Mouse (Mus musculus) right cerebral cortex, postnatal 25 days (tissue): ENCODE results near the gene Il22.
"Not testable (repeated sequence)": the region's sequence is repeated elsewhere in the genome, so short reads cannot be mapped to it uniquely, and the experiment has no call there.

Experiments
- DNase-seq: peaks from one replicate; pipeline ENCODE4 v3.0.0; 2022

The Il22 gene

DNA sequence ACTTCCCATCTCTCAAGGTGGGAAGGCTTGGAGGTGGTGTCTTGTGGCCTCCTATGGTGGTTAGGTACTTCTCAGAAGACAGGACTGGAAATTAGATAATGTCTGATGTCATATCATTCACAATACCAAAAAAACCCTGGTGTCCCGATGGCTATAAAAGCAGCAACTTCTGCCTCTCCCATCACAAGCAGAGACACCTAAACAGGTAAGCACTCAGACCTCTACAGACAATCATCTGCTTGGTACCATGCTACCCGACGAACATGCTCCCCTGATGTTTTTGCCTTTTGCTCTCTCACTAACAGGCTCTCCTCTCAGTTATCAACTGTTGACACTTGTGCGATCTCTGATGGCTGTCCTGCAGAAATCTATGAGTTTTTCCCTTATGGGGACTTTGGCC lies at the start of gene Il22:
Gene Il22 (plus strand): TSS at position 301 of the 400 bp plus-strand sequence.
- no peak for DNase-seq

DNA sequence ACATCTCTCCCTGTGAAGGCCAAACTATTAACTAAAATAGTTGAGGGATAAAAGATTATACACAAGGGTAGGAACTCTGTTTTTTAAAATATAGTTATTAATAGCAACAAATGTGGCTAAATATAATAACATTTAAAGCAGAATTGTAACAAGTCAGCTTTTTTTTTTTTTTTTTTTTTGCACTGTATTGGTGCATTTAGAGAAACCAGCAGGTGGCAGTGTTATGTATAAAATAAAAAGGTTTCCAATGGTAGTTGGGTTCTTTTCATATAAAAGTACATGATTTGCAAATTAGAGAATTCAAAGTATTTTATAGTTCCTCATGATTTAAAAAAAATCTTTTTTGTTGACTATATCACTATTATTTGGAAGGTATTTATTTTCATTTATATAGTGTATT lies 48.8 kb upstream of the Il22 start:
- DNase-seq: no peak

DNA sequence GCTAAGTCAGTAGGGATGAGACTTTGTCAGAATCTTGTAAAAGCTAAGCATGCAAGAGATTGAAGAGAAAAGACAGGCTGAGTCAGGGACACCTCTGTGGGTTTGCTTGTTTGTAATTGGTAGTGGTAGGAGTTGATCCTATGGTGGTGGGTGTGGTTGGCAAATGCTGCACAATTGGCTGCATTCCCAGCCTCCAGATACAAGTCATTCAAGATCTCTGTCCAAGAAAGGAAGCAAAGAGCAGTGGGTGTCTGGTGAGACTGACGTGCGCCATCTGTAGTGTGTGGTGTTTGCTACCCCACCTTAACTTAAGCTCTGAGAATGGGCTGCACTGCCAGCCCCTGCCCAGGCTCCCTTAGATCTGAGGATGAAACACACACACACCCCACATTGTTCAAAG lies 43.6 kb upstream of the Il22 start:
- DNase-seq: peak; percentile 77

DNA sequence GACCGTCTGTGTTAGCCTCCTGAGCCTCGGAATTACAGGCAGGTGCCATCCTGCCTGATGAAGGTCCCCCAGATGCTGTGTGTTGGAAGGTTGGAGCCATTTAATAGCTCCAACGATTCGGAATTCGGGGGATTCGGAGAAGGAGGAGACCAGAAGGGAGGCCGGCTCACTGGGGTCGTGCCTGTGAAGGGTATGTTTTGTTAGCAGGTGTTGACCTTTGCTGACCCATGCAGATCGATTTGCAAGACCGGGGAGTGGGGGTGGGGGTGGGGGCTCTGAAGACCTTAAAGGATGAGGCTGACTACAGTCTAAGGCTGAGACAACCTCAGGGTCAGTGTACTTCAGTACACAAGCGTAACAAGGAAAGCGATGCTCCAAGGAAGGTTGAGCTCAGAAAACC lies 35.5 kb upstream of the Il22 start:
- DNase-seq: no peak

DNA sequence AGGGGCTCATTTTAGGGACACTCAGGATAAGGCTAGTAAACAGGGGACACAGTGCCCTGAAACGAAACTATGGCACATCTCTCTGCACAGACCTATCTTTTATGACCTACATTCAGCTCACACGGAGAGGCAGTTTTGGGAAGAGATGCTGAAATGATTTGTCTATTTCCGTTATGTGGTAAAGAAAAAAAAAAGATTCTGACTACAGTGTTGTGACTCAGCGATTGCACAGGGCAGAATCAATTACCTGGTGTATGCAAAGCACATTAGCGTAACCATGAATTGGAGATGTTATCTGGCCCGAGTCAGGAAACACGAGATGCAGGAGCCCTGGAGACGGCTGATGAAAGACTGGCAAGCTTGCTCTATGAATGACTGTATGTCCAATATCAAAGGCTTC lies 32.3 kb upstream of the Il22 start:
- no peak for DNase-seq

DNA sequence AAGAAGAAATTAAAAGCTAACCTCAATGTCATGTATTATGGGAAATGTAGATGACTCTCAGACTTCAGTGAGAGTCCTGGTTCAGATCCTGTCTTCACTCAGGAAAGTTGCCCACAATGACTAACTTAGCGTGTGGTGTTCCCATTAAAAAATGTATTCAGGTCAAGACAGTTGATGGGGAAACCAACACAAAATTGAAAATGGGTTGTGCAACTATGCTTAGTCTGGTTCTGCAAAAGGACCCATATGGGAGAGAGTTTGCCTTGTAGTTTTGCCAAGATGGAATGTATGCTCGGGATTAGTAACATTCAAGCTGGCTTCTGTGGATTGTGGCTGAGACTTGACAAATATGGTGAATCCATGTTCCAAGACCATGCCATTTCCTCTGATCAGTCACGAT lies 31.9 kb upstream of the Il22 start:
- no peak for DNase-seq

DNA sequence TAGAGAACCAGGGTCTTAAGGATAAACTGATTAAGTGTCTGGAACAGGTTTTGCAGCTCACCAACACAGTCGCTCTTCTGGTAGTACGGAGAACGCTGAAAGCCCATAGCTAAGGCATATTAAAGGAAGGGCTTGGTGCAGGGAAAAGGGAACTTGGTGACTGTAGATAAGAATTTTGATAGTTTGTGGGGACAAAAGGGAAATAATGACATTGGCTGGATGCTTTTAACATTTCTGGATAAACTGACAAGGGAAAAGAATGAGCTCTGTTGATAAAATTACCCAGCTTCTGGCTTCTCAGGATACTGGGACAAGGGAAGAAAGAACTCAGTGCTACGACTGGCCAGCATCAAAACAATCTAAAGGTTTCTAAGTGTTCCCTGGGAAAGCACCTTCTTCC lies 29.2 kb upstream of the Il22 start:
- not testable (repeated sequence) for DNase-seq

DNA sequence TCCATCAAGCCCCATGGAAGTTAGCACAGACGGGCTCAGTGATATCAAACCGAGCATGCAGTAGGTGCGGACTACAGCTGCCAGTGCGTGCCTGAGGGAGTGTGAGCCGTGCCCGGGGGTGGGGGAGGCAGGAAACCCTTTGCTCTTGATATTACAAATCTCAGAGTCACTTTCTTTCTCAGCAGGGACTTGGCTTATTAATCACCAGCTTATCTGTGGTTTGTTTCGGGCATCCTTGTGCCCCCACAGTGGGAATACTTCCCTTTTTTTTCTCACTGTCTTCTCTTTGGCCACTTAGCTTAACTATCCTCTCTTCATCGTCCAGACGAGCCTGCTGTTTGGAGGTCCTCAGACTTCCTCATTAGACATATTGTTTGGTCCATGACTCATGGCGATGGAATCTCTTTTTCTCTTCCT lies 26.0 kb upstream of the Il22 start:
- no peak for DNase-seq

DNA sequence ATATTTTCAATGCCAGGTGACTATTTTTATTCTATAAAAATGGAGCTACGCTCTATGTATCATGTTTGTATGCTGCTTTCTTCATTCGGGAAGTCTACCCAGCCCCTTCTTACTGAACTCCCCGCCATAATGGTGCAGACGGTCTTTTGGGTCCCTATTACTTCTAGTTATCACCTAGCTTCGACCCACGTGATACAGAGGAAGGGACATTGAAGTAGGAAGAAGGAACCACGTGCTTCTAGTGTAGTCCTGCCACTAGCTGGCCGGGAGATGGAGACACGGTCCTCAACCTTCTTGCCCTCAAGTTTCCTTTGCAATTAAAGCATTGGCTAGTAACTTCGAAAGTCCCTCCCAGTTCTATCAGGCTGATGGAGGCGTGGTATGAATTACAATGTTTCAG lies 25.5 kb upstream of the Il22 start:
- DNase-seq: no peak

DNA sequence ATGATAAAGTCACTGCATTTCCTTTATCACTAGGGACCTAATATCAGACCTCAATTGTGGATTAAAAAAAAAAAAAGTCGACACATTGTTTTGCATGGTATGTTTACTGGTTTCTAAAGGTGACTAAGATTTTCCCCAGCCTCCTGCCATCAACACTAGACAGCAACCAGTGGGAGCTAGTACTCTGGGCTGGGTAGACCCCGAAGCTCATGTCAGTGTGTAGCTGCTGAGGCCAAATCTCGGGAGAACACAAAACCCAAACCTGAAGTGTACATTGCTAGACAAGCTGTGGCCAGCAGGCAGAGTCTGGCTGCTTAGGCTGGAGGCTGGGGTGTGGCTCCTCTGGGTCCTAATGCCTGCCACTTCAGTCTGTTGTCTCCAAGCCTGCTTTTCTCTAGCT lies 9.6 kb upstream of the Il22 start:
- not testable (repeated sequence) for DNase-seq

DNA sequence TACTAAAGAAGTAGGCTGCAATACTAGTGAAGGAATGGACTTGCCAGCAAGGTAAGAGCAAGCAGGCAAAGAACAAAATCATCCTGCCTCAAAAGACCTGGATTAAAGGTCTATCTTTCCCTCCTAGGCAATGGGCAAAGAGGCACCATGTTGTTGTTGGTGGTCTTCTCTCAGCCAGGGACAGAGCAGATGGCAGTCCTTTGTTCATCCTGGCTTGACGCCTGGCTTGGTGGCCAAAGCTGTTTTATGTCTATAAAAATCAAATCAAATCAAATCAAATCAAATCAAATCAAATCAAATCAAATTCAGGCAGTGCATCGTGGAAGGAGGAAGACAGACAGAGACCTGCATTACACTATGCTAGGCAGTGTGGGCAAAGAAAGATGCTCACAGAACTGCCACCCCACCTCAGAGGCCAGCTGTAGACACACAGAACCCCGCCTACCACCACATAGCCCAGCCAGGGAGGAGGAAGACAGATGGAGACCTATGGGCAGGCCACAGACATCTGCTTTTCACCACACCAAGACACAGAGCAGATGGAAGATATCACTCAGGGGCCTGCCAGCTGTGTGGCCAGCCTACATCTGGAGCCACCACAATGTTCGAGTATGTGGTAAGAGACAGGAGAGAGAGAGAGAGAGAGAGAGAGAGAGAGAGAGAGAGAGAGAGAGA lies 11.1 kb downstream of the Il22 start:
- DNase-seq: not testable (repeated sequence)

DNA sequence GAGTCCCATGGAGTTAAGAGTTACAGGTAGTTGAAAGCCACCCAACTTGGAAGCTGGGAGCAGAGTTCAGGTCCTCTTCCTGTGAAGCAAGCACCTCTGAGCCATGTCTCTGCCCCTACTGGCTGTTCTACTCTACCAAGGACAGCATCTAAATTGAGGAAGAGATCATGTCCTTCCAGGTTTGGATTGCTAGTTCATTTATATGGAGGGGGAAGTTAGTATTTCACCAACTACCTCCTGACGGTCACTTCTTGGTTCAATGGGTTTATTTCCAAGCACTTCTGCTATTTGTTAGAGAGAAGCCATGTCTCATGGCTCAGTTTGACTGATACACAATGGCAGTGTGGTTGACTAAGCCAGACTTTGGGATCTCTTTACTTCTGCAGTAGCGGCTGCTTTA lies 22.9 kb downstream of the Il22 start:
- not testable (repeated sequence) for DNase-seq

DNA sequence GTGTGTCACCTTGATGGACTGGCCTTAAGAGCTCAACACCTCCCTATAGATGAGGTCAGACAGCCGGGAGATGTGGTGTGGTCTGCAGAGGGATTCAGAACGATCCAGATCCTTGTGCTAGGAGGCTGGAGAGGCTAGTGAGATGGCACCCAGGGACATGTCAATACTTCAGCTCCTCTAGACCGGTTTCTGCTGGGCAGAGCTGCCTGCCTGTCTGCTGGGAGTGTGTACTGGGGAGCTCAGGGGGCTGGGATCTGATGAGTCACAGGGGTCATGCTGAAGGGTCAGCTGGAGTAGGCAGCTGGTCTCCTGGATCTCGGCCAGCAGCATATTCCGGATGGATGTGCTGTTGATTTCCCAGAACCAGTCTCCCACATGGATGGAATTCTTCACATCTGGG lies 27.9 kb downstream of the Il22 start:
- not testable (repeated sequence) for DNase-seq

DNA sequence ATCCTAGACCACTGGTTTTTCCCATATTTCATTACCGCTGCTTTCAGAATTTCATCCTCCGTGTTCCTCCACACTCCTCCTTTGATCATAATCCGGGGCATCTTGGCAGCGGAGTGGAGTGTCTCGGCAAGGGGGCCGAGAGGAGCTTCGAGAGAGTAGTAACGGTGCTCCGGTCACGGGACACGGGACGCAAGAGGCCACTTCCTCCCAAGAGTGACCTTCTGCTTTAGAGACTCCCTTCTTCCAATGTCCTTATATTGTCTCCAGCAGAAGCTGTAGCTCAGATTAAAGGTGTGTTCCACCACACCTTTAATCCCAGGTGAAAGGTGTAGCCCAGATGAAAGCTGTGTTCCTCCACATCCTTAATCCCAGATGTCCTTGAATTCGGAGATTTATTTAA lies 35.9 kb downstream of the Il22 start, which contains the start of gene Gm32717:
Gene Gm32717 (minus strand): TSS at position 101 of the 400 bp plus-strand sequence.
- DNase-seq: not testable (repeated sequence)

DNA sequence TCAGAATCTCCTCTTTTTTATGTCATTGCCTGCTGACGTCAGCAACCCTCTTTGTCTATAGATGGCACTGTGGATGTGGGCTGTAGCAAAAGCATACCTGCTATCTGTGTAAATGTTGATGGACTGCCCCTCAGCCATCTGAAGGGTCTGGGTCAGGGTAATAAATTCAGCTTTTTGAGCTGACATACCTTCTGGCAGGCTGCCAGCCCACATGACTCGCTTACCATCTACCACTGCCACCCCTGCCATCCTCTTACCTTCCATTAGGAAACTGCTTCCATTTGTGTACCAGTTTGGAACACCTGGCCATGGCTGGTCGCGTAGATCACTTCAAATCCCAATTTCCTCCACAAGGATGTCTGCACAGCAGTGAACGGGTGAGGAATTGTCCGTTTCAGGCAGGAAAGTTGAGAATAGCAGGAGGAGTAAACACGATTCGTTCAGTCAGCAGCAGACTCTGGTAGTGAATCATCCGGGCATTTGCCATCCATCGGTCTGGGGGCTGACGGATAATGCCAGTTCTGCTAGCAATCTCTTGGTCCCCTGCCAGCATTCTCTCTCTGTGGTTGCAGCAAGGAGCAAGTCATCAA lies 44.4 kb downstream of the Il22 start:
- DNase-seq: peak; percentile 15

DNA sequence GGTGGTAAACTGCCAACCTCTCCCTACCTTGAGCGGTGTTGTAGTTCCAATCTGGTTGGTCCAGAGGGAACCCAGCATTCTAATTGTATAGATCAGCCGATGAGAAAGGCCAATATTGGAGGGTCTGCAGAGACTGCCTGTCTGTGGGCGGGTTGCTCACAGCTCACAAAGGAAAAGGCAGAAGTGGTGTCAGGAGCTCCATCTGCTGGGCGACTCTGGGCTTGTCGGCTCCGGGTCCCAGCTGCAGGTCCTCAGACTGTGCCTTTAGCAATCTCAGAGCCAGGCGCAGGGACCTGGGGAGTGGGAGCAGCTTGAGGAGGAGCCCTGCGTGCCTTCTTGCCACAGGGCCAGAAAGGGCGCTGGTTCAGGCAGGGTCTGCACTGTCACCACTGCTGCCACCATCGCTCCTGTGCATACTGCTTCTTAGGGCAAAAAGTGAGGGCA lies 46.1 kb downstream of the Il22 start:
- DNase-seq: peak; percentile 27

DNA sequence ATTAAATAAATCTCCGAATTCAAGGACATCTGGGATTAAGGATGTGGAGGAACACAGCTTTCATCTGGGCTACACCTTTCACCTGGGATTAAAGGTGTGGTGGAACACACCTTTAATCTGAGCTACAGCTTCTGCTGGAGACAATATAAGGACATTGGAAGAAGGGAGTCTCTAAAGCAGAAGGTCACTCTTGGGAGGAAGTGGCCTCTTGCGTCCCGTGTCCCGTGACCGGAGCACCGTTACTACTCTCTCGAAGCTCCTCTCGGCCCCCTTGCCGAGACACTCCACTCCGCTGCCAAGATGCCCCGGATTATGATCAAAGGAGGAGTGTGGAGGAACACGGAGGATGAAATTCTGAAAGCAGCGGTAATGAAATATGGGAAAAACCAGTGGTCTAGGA lies 53.6 kb downstream of the Il22 start, which contains the start of gene Gm32802:
Gene Gm32802 (plus strand): TSS at position 301 of the 400 bp plus-strand sequence.
- DNase-seq: not testable (repeated sequence)
